Mouse (Mus musculus): ENCODE results near the gene Birc5. TPM values are rescaled to one million over a fixed set of nuclear protein-coding genes. Genes with fewer than 3 reads are reported as not detected.

Birc5 gene
- polyA plus RNA-seq (2012; rRNA removed) = 11.6 and 14.1 TPM in 2 replicates

- DNase-seq (ENCODE audit: low read depth in 1 of 2, low spot score in 2 of 2) = peak; percentile 91 to 97
Measured at GRCm38 (mm10) chr11:117848985-117849671, at the start of gene Birc5. TSS of gene Birc5 (plus strand) at chr11:117849251.

GRCm38 (mm10) chr11:117800038-117800437 lies 49.0 kb upstream of the Birc5 start:
- 92% methylated on average over 7 of the region's 7 CpGs for WGBS
- H3K36me3 ChIP-seq (ENCODE audit: control insufficient read depth, insufficient read depth, low read length) = no peaks in the 10 kb centered on the region
- H3K4me1 ChIP-seq (ENCODE audit: control insufficient read depth, insufficient read depth, insufficient read length) = peaks cover 33% of the 10 kb centered on the region
- TF ChIP-seq CTCF (IDR thresholded peaks at IDR 0.05; ENCODE audit: extremely low read depth, insufficient read depth, insufficient read length, insufficient replicate concordance) (no peak), POLR2A (IDR thresholded peaks at IDR 0.05; ENCODE audit: low read depth, low read length) (no peak)
- peak overlapping the region; percentile 91 for H3K27ac ChIP-seq (ENCODE audit: insufficient read depth, low read length)
- DNase-seq (ENCODE audit: low read depth in 1 of 2, low spot score in 2 of 2) = no peak
- no peak overlapping the region for H3K4me3 ChIP-seq (ENCODE audit: extremely low read depth, insufficient read depth, insufficient read length)
- no peaks in the 10 kb centered on the region for H3K27me3 ChIP-seq (ENCODE audit: control insufficient read depth, insufficient read depth, low read length)

More at GRCm38 (mm10) chr11:117848985-117849671, at the start of gene Birc5:
- TF ChIP-seq CTCF (IDR thresholded peaks at IDR 0.05; ENCODE audit: extremely low read depth, insufficient read depth, insufficient read length, insufficient replicate concordance) = no peak
- peak; percentile 94 for TF ChIP-seq POLR2A (IDR thresholded peaks at IDR 0.05; ENCODE audit: low read depth, low read length)
- H3K4me1 ChIP-seq (ENCODE audit: control insufficient read depth, insufficient read depth, insufficient read length) = peaks cover 8% of the 10 kb centered on the region; the same call in 1 of the 2 replicates
- no peaks in the 10 kb centered on the region for H3K27me3 ChIP-seq (ENCODE audit: control insufficient read depth, insufficient read depth, low read length)
- peaks cover 1% of the 10 kb centered on the region; the same call in 1 of the 2 replicates for H3K36me3 ChIP-seq (ENCODE audit: control insufficient read depth, insufficient read depth, low read length)
- peak within 1 kb of the TSS; percentile 97 for H3K27ac ChIP-seq (ENCODE audit: insufficient read depth, low read length)
- H3K4me3 ChIP-seq (ENCODE audit: extremely low read depth, insufficient read depth, insufficient read length) = peak within 1 kb of the TSS; percentile 95
- under 1% methylated on average over 51 of the region's 51 CpGs for WGBS

- H3K4me1 ChIP-seq (ENCODE audit: control insufficient read depth, insufficient read depth, insufficient read length) = peaks cover 25% of the 10 kb centered on the region
- no peak overlapping the region for H3K4me3 ChIP-seq (ENCODE audit: extremely low read depth, insufficient read depth, insufficient read length)
- no peak for TF ChIP-seq POLR2A (IDR thresholded peaks at IDR 0.05; ENCODE audit: low read depth, low read length)
- no peaks in the 10 kb centered on the region for H3K36me3 ChIP-seq (ENCODE audit: control insufficient read depth, insufficient read depth, low read length)
- H3K27ac ChIP-seq (ENCODE audit: insufficient read depth, low read length) = no peak overlapping the region
- no peaks in the 10 kb centered on the region for H3K27me3 ChIP-seq (ENCODE audit: control insufficient read depth, insufficient read depth, low read length)
- DNase-seq (ENCODE audit: low read depth in 1 of 2, low spot score in 2 of 2) = no peak
- WGBS = 94% methylated on average over 7 of the region's 7 CpGs
Measured at GRCm38 (mm10) chr11:117801650-117802049, 47.4 kb upstream of the Birc5 start.

- Histone ChIP-seq H3K27ac (ENCODE audit: insufficient read depth, low read length) (peak overlapping the region; percentile 4; the same call in 1 of the 2 replicates), H3K27me3 (ENCODE audit: control insufficient read depth, insufficient read depth, low read length) (no peaks in the 10 kb centered on the region), H3K4me3 (ENCODE audit: extremely low read depth, insufficient read depth, insufficient read length) (no peak overlapping the region), H3K4me1 (ENCODE audit: control insufficient read depth, insufficient read depth, insufficient read length) (peaks cover 12% of the 10 kb centered on the region), H3K36me3 (ENCODE audit: control insufficient read depth, insufficient read depth, low read length) (no peaks in the 10 kb centered on the region)
- no peak for TF ChIP-seq POLR2A (IDR thresholded peaks at IDR 0.05; ENCODE audit: low read depth, low read length)
- DNase-seq (ENCODE audit: low read depth in 1 of 2, low spot score in 2 of 2) = no peak
- 92% methylated on average over 3 of the region's 3 CpGs for WGBS
Measured at GRCm38 (mm10) chr11:117803166-117803688, 45.8 kb upstream of the Birc5 start.

- no peak overlapping the region for H3K27ac ChIP-seq (ENCODE audit: insufficient read depth, low read length)
- H3K36me3 ChIP-seq (ENCODE audit: control insufficient read depth, insufficient read depth, low read length) = no peaks in the 10 kb centered on the region
- TF ChIP-seq POLR2A (IDR thresholded peaks at IDR 0.05; ENCODE audit: low read depth, low read length) (no peak), CTCF (IDR thresholded peaks at IDR 0.05; ENCODE audit: extremely low read depth, insufficient read depth, insufficient read length, insufficient replicate concordance) (no peak)
Measured at GRCm38 (mm10) chr11:117806781-117807180, 42.3 kb upstream of the Birc5 start.

GRCm38 (mm10) chr11:117809407-117810311 lies 39.4 kb upstream of the Birc5 start, which contains the start of the genes Gm20708 and Syngr2:
TSS of gene Gm20708 (plus strand) at chr11:117809668.
TSS of gene Syngr2 (plus strand) at chr11:117809668.
- DNase-seq (ENCODE audit: low read depth in 1 of 2, low spot score in 2 of 2) = peak; percentile 39 to 67
- no peaks in the 10 kb centered on the region for H3K27me3 ChIP-seq (ENCODE audit: control insufficient read depth, insufficient read depth, low read length)
- under 1% methylated on average over 75 of the region's 75 CpGs for WGBS
- peak within 1 kb of the TSS; percentile 92 for H3K4me3 ChIP-seq (ENCODE audit: extremely low read depth, insufficient read depth, insufficient read length)
- H3K27ac ChIP-seq (ENCODE audit: insufficient read depth, low read length) = peak within 1 kb of the TSS; percentile 56
- H3K36me3 ChIP-seq (ENCODE audit: control insufficient read depth, insufficient read depth, low read length) = peaks cover 11% of the 10 kb centered on the region
- no peak for TF ChIP-seq CTCF (IDR thresholded peaks at IDR 0.05; ENCODE audit: extremely low read depth, insufficient read depth, insufficient read length, insufficient replicate concordance)
- TF ChIP-seq POLR2A (IDR thresholded peaks at IDR 0.05; ENCODE audit: low read depth, low read length) = peak; percentile 20
- peaks cover 5% of the 10 kb centered on the region; the same call in 1 of the 2 replicates for H3K4me1 ChIP-seq (ENCODE audit: control insufficient read depth, insufficient read depth, insufficient read length)

More at GRCm38 (mm10) chr11:117806781-117807180, 42.3 kb upstream of the Birc5 start:
- DNase-seq (ENCODE audit: low read depth in 1 of 2, low spot score in 2 of 2) = no peak
- Histone ChIP-seq H3K4me1 (ENCODE audit: control insufficient read depth, insufficient read depth, insufficient read length) (peaks cover 7% of the 10 kb centered on the region; the same call in 1 of the 2 replicates), H3K27me3 (ENCODE audit: control insufficient read depth, insufficient read depth, low read length) (no peaks in the 10 kb centered on the region), H3K4me3 (ENCODE audit: extremely low read depth, insufficient read depth, insufficient read length) (no peak overlapping the region)
- 95% methylated on average over 6 of the region's 6 CpGs for WGBS

All from spleen, adult 2 months (tissue).